Mouse (Mus musculus) right cerebral cortex, postnatal 10 days (tissue): ENCODE data around the gene Hecw2.

Experiments used
- DNase-seq, 2 experiments: peaks; one replicate each; pipeline ENCODE4 v3.0.0; 2021; ENCODE audit warnings: low spot score in 2 of 2

Hecw2 gene

GRCm38 (mm10) chr1:54118342-54118973 is 76.5 kb downstream of the Hecw2 start:
- peak; percentile 73 to 82 for DNase-seq

GRCm38 (mm10) chr1:54110920-54111605 is 83.9 kb downstream of the Hecw2 start:
- no peak for DNase-seq

- no peak for DNase-seq
Observed at GRCm38 (mm10) chr1:54109255-54109654, 85.7 kb downstream of the Hecw2 start.

GRCm38 (mm10) chr1:54106756-54107155 is 88.2 kb downstream of the Hecw2 start:
- no peak for DNase-seq

- DNase-seq = no peak
Observed at GRCm38 (mm10) chr1:54079708-54080107, 115.3 kb downstream of the Hecw2 start.

- DNase-seq = no peak
Observed at GRCm38 (mm10) chr1:54074456-54074855, 120.5 kb downstream of the Hecw2 start.

GRCm38 (mm10) chr1:54070121-54070520 is 124.8 kb downstream of the Hecw2 start:
- no peak for DNase-seq

GRCm38 (mm10) chr1:54068248-54068647 is 126.7 kb downstream of the Hecw2 start:
- DNase-seq = no peak

- no peak for DNase-seq
Observed at GRCm38 (mm10) chr1:54065434-54065833, 129.5 kb downstream of the Hecw2 start.

- no peak for DNase-seq
Observed at GRCm38 (mm10) chr1:54061078-54061477, 133.9 kb downstream of the Hecw2 start.

GRCm38 (mm10) chr1:54059731-54060130 is 135.2 kb downstream of the Hecw2 start:
- no peak for DNase-seq

GRCm38 (mm10) chr1:54052771-54053170 is 142.2 kb downstream of the Hecw2 start:
- no peak for DNase-seq

- DNase-seq = no peak
Observed at GRCm38 (mm10) chr1:54046923-54047322, 148.0 kb downstream of the Hecw2 start.

GRCm38 (mm10) chr1:54039062-54039461 is 155.9 kb downstream of the Hecw2 start:
- peak in 1 of 2 experiments; percentile 39 for DNase-seq

- DNase-seq = no peak
Observed at GRCm38 (mm10) chr1:54017686-54018085, 177.3 kb downstream of the Hecw2 start.

- no peak for DNase-seq
Observed at GRCm38 (mm10) chr1:54015739-54016138, 179.2 kb downstream of the Hecw2 start.

- DNase-seq = no peak
Observed at GRCm38 (mm10) chr1:54012414-54012813, 182.6 kb downstream of the Hecw2 start.

GRCm38 (mm10) chr1:54009418-54010064 is 185.4 kb downstream of the Hecw2 start:
- DNase-seq = no peak

GRCm38 (mm10) chr1:54005860-54006386 is 189.0 kb downstream of the Hecw2 start:
- DNase-seq = no peak

- no peak for DNase-seq
Observed at GRCm38 (mm10) chr1:54003288-54003687, 191.7 kb downstream of the Hecw2 start.

- DNase-seq = no peak
Observed at GRCm38 (mm10) chr1:54002077-54002476, 192.9 kb downstream of the Hecw2 start.

- no peak for DNase-seq
Observed at GRCm38 (mm10) chr1:53997239-53997638, 197.7 kb downstream of the Hecw2 start.
